Mouse (Mus musculus) urinary bladder, postnatal 36 days (tissue): ENCODE measurements at regions not wholly inside any gene's neighbourhood (a gene's known extent, or its start where the extent isn't known, plus 50 kb on each side); places are given as distances from the start of the nearest gene placed in this dataset.

Experiments
- DNase-seq, 2 experiments: peaks; one replicate each; pipeline ENCODE4 v3.0.0; 2022; ENCODE audit warnings: low spot score in 2 of 2, mixed read lengths in 1 of 2

DNA sequence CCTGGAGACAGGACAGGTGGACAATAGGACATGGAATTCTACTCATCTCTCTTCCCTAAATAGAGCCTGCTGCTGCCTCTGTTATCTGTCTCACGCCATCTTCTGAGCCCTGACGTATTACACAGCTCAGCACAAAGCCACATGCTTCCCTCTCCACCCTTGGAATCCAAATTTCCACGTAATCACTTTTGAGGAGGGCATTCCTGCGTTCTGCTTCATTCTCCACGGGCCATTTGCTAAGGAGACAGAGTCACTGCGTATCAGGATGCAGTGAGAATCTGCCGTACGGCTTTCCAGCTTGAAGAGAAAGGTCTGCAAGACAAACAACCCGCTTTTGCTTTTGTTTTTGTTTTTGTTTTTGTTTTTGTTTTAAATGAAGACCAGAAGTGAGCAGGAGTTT lies 53.5 kb upstream of the Arid1b start:
- DNase-seq, result no peak

DNA sequence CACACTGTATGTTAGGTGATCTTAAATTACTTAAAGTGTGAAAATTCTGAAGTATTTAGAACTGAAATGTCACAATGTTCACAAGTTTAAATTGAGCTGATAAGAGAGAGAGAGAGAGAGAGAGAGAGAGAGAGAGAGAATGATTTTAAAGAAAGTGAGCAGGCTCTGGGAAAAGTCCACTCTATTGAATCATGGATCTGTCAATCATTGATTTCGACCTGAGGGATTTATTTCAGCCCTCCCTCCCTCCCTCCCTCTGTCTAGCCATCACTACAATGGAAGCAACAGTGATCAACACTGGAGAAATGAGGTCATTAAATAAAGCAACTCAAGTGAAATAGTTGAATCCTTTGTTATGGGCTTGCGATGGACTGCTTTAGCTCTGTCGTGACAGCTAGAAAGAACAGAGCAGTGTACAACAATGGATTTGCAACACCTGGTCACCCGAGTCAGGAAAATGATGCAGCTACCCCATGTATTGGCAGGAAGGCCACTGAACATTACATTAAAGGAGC lies 52.8 kb upstream of the Arid1b start:
- no peak for DNase-seq

DNA sequence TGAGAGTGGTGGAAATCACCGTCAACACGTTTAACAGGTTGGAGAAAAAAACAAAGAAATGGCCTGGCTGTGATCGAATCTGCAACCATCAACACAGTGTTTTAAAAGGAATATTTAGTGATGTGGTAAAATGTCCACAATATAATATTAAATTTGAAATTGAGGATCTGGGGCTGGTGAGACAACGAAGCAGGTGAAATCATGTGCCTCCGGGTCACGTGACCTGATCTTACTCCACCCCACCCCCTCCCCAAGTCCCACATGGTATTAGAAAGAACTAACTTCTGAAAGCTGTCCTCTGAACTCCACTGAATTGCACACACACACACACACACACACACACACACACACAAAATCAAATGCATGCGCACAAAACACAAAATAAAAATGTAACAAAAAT lies 51.3 kb upstream of the Arid1b start:
- DNase-seq, result no peak
